In genomic region chr11:54297471-54297870, GRCm38 (mm10) we compare ENCODE assay signal across 32 mouse cellular contexts. TPM values are rescaled to one million over a fixed set of nuclear protein-coding genes. Genes with fewer than 3 reads are reported as not detected.
"Had no signal": no experiment of that assay in that cellular context is flagged by ENCODE, and none has a peak within 500 bp of the region (broad histone marks: within the 10 kb centered on the region; RNA-seq: fewer than 3 reads in every experiment).

No protein-coding gene starts in this region.

RNA-seq across cellular contexts. Expression of gene Acsl6, which starts 6.1 kb away (rescaled TPM):
- total RNA-seq: granulocyte monocyte progenitor cell, adult 5-6 weeks had no signal

RNA-seq across cellular contexts. Expression of gene Il3, which starts 30.4 kb away (rescaled TPM):
- total RNA-seq: common myeloid progenitor, adult 5-6 weeks; forebrain, postnatal 0 days; gastrocnemius, adult 18-20 months; gastrocnemius, adult 2 months; gastrocnemius, adult 8-10 months; gastrocnemius, postnatal 10 days; gastrocnemius, postnatal 14 days; gastrocnemius, postnatal 25 days; gastrocnemius, postnatal 36 days; gastrocnemius, postnatal 4 days; granulocyte monocyte progenitor cell, adult 5-6 weeks; heart, adult 18-20 months; heart, adult 2 months; heart, adult 8-10 months had no signal
- polyA plus RNA-seq: cortical plate, adult 2 months; embryonic facial prominence, embryonic 10.5 days; embryonic facial prominence, embryonic 11.5 days; embryonic facial prominence, embryonic 12.5 days; embryonic facial prominence, embryonic 13.5 days; embryonic facial prominence, embryonic 14.5 days; embryonic facial prominence, embryonic 15.5 days; erythroblast, embryonic 14.5 days; forebrain, embryonic 10.5 days; forebrain, embryonic 11.5 days; forebrain, embryonic 12.5 days; forebrain, embryonic 13.5 days; forebrain, embryonic 14.5 days; forebrain, embryonic 15.5 days; forebrain, embryonic 16.5 days; forebrain, postnatal 0 days; frontal cortex, adult 2 months; gonadal fat pad, adult 2 months; heart, adult 2 months; heart, embryonic 10.5 days had no signal

RNA-seq across cellular contexts. Expression of gene Csf2, which starts 48.0 kb away (rescaled TPM):
- total RNA-seq: common myeloid progenitor, adult 5-6 weeks; forebrain, postnatal 0 days; gastrocnemius, adult 18-20 months; gastrocnemius, adult 2 months; gastrocnemius, adult 8-10 months; gastrocnemius, postnatal 10 days; gastrocnemius, postnatal 14 days; gastrocnemius, postnatal 25 days; gastrocnemius, postnatal 36 days; gastrocnemius, postnatal 4 days; granulocyte monocyte progenitor cell, adult 5-6 weeks; heart, adult 18-20 months; heart, adult 2 months had no signal
- polyA plus RNA-seq: cortical plate, adult 2 months; embryonic facial prominence, embryonic 10.5 days; embryonic facial prominence, embryonic 11.5 days; embryonic facial prominence, embryonic 12.5 days; embryonic facial prominence, embryonic 13.5 days; embryonic facial prominence, embryonic 14.5 days; embryonic facial prominence, embryonic 15.5 days; erythroblast, embryonic 14.5 days; forebrain, embryonic 10.5 days; forebrain, embryonic 11.5 days; forebrain, embryonic 12.5 days; forebrain, embryonic 13.5 days; forebrain, embryonic 14.5 days; forebrain, embryonic 15.5 days; forebrain, embryonic 16.5 days; forebrain, postnatal 0 days; frontal cortex, adult 2 months; gonadal fat pad, adult 2 months; heart, adult 2 months; heart, embryonic 10.5 days had no signal
